Mouse (Mus musculus) lung, postnatal 4 days (tissue): Measurements from ENCODE around the gene Pgs1.

Source experiments
- DNase-seq, 2 experiments: peaks; one replicate each; pipeline ENCODE4 v3.0.0; 2021

Gene Pgs1

DNA sequence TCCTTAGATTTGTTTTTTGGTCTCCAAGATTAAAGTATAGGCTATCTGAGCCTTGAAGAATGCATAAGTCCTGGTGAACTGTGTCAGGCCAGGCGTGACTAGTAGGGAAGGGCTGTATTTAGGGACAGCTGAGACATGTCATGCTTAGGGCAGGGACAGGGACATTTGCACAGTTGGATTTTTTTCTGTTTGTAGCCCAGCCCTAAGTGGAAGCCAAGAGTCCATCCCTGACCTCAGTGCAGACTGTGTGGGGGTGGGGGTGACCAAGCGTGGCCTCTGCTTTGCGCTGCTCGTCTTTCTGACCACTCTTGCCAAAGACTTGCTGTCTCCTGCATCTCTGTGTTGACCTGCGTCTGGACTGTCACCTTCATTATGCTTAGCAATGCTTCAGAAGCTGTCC lies 18.1 kb downstream of the Pgs1 start:
- DNase-seq, result peak; percentile 23 to 55

DNA sequence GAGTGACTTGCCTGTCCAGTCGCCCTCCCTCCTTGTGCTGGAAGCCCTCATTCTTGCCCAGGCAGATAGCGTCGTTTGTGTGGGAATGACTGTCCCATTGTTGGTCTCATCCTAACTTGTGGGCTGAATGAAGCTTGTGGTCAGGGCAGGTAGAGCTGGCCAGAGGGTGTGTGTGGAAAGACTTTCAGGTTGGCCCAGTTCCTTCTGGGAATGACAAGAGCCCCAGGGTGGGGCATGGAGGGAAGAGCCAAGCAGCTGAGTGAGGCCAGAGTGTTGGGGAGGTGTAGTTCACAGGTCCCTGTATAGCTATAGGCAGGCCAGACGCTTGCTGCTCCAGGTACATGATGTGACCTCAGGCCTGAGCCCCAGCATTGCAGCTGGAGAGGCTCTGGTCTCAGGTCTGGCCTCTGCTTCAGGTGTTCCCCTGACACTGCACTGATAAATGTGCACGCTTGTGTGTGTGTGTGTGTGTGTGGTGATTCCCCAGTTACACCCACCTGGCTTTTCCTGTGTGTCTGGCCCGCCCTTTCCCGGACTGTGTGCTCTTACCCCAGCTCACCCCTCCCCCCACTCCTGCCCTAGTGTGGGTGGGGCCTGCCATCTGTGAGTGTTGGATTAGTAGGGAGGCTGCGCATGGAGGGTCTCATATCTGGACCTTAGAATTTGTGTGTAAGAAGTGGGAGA lies 21.5 kb downstream of the Pgs1 start:
- DNase-seq, result peak; percentile 34 to 57

DNA sequence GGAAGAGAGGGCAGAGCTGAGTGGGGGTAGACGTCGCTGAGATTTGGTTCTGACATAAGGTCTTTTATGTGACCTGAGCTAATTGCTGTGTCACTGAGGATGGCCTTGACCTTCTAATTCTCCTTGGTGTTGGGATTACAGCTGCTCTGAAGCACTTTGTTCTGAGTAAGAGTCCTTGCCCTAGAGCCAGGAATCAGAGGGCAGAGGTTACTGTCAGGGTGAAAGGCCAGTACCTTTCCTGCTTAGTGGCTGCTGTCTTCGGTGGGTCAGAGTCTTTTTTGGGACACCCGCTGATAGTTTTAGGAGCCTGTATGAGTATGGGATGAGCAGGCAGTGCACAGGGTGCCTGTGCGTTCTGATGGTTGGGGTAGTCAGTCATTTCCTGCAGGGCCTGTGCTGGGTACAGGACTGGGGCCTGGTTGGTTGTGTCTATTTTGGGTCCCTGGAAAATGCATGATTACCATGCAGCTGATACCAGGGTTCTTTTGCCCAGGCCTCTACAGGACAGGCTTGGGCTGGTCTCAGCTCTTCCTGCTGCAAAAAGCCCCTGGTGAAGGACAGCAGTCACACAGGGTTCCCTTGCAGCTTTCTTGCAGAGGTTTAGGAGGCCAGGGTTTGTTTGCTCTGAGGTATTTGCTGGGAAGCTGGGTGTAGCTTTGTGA lies 22.2 kb downstream of the Pgs1 start:
- DNase-seq, result no peak

DNA sequence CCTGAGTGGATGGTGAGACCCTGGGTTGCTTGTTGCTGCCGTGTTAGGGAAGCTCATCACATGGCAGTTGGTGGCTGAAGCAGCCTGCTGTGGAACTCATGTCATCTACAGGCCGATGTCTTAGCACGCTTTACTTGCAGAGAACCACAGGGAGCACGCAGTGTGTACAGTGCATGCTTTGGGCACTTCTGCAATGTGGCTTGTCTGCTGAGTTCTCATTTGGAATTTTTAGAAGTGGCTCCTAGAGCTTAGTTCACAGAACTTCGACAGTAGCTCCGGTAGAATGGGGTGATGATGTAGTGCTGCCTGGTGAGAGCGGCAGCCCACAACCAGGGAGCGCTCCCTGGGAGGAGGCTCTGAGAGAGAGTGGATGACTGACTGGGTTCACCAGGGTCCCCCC lies 22.8 kb downstream of the Pgs1 start:
- DNase-seq, result no peak

DNA sequence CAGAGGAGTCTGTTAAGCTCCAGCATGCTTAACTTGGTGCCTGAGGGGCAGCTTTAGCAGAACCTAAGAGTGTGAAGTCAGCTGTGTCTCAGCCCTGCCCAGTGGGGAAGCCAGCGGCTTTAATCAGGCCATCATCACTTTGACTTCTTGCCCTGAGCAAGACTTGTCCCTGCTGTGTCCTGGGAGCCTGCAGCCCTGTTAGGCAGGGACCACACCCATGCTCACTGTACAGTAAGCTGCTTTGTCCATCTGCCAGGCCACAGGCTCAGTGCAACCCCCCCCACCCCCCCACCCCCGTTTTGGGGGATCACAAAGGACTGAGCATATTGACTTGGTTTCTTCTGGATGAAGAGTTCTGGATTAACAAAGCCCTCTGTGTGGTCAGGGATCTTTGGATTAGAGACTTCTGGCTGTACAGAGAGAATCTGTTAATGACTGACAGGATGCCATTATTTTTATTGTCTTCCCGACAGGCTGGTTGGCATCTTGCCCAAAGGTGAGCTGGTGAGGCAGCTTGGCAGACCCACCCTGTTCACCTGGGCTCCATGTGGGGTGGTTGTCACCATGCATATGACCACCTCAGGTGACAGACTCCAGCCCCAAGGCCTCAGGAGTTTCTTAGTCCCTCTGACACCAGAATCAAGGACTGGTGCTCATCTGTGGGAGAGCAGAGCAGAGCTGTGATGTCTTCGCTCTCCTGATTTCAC lies 23.9 kb downstream of the Pgs1 start:
- no peak for DNase-seq

DNA sequence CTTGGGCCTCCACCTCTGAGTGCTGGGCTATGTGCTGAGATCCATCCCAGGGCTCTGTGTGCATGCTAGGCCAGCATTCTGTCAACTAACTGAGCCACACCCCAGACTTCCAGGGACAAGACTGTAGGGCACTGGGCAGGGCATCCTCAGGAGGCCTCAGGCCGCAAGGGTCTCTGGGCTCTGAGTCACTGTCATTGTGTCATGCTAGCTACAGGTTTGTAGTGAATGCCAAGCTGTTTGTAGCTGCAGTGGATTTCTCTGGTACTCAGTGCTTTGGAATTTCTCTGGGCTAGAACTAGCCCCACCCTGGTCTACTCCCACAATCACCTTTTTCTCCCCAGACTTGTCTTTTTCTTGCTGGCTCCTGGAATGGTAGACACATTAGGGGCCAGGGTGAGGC lies 26.5 kb downstream of the Pgs1 start:
- no peak for DNase-seq

DNA sequence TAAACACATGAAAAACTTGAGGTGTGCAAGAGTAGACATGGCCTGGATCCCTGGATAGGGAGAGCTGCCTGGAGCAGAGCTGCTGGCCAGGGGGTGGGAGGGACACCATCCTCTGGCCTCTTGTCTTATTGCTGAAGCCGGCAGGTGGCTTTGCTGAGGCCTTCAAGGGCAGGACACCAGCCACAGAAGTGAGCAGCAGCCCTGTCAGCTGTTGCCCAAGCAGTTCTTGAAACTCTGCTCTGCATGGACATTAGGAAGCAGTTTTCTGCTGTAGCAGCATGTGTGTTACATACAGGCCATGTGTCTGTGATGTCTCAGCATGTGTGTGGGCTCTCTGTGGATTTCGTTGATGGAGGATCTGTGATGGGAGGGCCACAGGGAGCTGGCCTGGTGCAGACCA lies 27.2 kb downstream of the Pgs1 start:
- DNase-seq, result no peak

DNA sequence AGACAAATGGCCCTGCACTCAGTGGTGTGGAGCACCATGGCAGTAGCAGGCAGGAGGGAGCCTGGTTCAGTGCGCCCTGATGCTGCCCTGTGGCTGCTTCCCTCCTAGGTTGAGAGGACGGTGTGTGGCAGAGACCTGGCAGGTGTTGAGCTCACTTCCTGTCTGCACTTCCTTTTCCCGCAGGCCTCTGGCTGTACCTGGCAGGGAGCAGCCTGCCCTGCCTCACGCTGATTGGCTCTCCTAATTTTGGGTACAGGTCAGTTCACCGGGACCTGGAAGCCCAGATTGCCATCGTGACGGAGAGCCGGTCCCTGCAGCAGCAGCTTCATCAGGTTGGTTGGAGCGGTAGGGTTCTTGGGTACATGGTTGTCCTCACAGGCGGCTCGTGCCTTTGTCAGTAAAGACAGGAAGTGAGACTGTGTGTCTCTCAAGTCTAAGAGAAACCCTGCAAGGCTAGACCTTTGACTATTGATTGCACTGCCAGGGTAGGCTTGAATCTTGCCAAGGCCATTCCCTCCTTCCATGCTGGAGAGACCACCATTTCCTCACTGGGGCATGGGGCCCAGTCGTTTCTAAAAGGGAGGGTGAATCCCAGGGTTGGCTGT lies 28.4 kb downstream of the Pgs1 start:
- peak in 1 of 2 experiments; percentile 16 for DNase-seq

DNA sequence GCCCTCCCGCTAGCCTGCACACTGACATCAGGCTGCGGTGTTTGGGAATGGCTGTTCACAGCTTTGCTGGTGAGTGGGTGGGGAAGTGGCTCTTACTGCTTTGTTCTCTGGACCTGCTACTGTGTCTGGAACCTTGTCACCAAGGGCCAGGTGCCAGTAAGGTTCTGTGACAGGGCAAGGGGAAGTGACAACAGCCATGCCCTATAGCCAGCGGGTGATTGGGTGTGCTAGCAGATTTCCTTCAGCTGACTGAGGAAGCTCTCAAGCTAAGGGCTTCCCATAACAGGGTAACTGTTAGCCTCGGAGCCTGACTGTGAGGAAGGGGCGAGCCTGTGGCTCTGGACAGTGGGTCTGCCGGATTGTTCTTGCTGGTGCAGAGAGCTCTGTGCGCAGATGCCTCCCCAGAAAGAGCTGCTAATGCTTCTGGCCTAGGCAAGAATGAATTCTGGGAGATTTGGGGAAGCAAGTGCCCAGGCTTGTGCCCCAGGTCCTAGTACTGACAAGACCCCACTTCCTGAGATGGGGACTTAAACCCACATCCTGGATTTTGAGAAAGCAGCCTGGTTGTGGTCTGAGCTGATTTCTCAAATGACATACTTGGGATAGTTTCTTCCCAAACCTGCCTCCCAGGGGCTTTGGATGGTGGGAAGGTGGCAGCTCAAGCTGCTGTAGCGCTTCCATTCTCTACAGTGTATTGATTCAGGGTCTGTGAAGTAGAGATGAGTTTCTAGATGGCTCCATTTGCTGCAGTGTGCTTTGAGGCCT lies 29.5 kb downstream of the Pgs1 start:
- no peak for DNase-seq

DNA sequence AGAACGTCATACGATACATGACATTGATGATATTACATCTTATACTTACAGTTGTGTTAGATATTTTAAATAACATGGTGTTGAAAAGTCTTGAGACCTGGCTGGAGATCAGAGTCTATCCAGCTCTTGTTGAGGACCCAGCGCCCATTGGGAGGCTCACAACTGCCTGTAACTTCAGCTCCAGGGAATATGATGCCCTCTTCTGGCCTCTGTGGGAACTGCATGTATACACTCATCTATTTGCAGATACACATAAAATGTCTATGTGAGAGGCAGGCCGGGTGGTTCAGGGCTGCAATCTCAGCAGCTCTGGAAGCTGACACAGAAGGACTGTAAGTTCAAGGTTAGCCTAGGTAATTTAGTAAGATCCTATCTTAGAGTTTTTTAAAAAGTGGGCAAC lies 32.2 kb downstream of the Pgs1 start:
- peak in 1 of 2 experiments; percentile 24 for DNase-seq

DNA sequence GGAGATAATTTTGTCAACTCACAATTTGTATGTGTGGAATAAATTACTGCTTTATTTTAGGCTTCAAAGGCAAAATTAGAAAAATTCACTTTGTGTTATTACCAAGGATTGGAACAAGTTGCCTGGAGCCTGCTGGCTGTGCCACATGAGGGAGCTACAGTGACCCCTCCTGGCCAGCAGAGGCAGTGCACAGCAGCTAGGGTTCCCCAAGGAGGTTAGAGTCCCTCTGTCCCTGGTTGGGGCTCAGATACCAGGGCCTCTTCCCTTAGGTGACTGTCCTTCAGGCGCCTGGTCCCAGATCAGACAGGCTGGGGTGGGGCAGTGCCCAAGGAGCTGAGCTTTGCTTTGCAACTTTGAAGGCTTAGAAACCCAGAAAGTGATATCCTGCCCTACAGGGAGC lies 35.7 kb downstream of the Pgs1 start:
- DNase-seq, result peak; percentile 71 to 84

DNA sequence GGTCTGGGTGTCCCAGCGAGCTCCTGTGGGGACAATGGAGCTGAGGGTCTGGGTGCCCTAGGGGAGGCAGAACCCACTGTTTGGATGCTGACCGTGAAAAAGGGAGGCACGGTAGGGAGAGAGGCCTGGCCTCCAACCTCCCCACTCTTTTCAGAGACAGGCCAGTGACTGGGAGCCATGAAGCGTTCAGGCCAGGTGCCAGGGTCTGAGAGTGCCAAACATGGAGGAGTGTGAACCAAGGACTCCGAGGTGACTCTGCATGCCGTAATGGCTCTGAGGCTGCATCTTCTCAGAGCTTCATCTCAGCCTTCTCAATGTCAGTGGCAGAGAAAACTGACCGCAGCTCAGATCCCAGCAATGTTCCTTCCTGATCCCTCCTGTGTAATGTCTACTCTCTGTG lies 37.4 kb downstream of the Pgs1 start:
- no peak for DNase-seq

DNA sequence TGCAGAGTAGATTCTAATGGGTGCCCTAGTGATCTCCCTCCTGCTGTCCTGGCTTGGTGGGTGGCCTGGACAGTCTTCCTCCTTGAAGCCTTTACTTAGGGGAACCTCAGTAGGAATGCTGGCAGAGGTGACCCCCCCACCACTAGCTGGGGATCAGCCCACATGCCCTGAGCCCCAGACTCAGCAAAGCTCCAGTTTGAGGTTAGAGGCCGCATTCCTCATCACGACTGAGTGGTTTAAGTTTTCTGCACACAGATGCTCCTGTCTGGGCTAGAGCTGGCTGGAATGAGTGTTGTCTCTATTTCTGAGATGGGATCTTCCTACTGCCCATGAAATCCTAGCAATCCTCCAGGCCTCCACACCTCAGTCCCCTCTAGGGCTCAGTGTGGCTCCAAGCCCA lies 38.0 kb downstream of the Pgs1 start:
- no peak for DNase-seq

DNA sequence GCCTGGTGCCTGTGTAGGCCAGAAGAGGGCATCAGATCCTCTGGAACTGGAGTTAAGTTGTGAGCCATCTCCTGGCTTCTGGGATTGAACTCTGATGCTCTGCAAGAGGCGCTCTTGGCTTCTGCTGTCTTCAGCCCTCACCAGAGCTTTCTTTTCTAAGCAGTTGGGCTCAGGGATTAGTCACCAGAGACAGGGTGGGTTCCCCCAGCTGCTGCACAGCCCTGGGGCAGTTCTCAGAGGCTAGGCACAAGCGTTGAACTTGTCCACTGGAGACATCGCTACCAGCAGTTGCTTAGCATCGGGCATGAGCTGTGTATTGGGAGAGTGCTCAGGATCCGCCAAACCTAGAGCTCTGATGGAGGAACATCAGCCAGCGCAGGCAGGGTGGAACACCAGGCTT lies 43.1 kb downstream of the Pgs1 start:
- no peak for DNase-seq

DNA sequence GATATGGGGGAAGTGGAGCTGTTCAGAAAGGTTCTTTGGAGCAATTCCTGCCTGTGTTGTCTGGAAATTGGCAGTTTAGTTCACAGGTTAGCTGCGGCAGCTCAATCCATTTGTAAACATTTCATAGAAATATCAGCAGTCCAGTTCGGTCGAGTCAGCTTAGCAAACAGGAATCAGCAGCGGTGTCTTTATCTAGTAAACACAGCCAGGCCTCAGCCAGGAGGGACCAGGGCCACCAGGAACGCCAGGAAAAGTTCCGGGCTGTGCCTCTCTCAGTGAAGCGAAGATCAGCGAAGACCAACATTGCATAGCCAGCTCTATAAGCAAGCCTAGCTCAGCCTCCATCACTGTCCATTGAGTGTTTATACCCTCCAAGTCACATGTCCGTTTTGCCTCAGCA lies 45.0 kb downstream of the Pgs1 start:
- DNase-seq, result no peak

DNA sequence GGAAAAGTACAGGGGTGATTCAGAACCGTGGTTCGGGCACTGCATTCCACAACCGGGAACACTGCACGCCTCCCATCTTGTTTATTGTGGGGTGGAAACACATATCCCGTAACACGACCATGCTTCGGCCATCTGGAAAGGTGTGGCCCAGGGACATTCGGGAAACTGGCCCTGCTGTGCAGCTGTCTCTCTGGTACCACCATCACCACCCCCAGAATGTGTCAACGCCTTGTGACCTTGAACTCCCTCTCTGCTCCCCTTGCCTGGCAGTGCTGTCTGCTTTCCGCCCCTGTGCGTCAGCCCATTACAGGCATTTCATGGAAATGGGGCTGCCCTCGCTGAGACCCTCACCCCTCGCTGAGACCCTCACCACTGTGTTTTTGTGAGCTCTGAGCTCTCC lies 48.3 kb downstream of the Pgs1 start:
- DNase-seq, result no peak

DNA sequence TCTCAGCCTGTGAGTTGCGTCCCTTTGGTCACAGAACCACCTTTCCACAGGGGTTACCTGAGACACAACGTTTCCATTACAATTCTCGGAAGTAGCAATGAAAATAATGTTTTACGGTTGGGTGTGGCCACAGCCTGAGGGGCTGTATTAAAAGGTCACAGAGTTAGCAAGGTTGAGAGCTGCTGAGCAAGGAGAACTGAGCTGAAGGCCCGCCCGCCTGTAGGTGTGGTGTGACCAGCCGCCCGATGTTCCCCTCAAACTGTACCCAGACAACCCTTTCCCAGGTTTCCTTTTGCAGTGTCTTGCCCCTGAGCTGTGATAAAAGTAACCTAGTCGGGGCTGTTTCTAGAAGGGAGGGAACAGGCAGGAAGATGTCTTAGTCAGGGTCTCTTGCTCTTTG lies 49.0 kb downstream of the Pgs1 start:
- DNase-seq, result no peak

DNA sequence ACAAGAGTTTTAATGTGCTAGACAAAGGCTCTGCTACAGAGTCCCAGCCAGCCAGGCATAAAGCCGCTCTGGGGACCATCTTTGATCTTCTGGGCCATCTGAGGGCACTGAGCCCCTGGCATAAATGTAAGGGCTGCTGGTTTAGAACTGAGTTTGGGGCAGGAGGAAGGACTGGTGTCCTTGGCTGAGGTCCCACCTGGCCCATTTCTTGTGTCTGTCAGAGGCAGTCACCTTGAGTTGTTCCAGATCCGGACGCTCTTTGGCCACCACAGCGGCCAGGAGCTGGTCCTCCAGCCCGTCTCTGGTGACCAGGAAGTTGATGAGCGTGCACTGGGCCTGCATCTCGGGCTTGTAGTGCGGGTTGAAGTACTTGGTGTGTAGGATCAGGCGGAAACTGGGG lies 56.7 kb downstream of the Pgs1 start:
- no peak for DNase-seq

DNA sequence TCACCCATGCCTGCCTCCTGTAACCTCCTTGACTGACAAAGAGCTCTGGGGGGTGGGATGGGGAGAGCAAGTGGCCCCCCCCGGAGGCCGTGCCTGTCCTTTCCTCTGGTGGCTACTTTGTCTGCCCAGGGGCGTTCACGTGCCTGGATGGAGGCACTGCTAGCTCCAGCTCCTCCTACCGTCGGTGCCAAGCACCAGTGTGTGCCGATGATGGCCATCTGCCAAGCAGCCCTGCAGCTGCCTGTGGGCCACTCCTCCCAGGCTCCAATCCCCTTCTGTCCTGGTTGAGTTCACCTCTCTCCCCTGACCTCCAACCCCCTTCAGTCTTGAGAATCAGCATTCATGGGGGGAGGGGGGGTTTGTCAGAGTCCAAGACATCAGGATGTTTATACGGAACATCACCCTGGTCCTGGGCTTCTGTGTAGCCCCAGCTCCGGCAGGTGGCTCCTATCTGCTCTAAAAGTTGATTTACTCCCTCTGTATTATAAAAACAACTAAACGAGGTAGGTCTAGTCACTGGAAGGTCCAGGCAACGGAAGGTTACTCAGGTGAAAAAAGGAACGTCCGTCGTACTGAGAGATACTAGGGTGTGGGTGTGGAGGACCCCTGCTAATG lies 57.3 kb downstream of the Pgs1 start:
- DNase-seq, result peak; percentile 49 to 68

DNA sequence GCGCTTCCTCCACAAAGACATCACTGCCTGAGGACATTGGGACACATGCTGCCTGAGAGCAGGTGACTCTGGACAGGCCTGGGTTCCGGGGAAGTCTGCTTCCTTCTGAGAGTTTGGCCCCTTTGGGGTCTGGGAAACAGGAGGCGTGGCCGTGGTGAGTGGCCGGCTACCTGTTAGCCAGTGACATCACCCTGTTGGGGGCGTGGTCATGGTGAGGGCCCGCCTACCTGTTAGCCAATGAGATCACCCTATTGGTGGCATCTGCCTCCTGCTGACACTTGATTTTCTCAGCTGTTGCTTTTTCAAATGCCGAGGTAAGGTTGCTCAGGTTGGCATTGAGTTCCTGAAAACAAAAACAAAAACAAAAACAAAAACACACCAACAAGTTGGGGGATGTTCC lies 63.5 kb downstream of the Pgs1 start:
- no peak for DNase-seq

DNA sequence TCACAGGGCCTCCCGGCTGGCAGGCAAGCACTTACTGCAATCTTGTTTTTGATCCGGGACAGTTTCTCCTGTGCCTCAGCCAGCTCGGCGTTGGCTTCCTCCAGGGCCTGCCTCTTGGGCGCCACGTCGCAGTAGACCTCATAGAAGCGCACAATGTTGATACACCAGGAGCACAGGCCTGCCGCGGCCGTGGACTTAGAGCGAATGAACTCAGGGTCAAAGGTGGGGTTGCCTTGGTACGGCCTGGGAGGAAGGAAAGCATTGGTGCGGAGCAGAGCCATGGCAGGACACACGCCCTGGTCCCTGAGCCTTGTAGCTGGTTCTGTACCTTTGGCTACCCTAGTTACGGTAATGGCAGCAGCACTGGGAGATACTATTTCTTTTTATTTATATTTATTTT lies 64.1 kb downstream of the Pgs1 start:
- no peak for DNase-seq

DNA sequence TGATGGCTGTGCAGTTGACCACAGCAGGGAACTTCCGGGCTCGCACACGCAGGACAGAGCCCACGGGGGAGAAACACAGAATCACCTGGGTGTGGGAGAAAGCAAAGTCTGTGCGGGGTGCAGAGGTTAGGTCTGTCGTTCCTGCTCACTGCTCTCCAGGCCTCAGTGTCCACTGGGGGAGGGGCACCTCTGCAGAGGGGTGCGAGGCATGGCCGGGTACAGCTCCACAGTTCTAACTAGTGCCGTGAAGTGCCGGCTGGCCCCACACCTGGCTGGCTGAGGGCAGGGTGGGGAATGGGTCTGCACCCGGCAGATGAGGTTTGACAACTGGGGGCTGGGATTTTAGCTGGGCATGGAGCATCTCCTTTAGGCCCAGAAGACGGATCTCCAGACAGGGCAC lies 72.3 kb downstream of the Pgs1 start:
- no peak for DNase-seq

DNA sequence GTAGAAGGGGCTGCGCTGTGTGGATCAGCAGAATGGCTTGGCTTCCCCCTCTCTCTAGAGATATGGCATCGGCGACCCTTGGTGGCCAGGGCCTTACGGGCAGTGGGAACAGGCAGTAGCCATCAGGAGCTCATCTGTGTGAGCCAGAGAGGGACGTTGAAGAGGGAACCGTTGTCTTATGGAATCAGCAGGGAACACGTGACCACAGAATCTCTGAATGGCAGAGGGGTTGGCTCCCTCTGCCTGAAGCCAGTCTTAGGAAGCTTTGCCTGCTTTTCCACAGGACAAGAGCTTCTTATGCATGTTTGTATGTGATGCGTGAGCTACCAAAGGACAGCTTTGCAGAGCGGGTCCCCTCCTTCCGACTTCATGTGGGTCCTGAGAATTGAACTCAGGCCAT lies 72.8 kb downstream of the Pgs1 start:
- no peak for DNase-seq
